Mouse (Mus musculus) layer of hippocampus, adult 8-10 months (tissue): ENCODE measurements around the gene Rbfox1. TPM values are rescaled to one million over a fixed set of nuclear protein-coding genes. Genes with fewer than 3 reads are reported as not detected.

Experiments used
- DNase-seq, 2 experiments: peaks; one replicate each; pipeline ENCODE4 v3.0.0; 2022; ENCODE audit warnings: low spot score in 2 of 2
- total RNA-seq, 4 experiments: library from RNA; stranded (reverse); gene quantifications; 2 replicates each; pipeline ENCODE4 v1.2.4; 2022

Gene Rbfox1
- total RNA-seq, 4 experiments from 2014 or later = 328 to 354 (median 345) TPM

DNA sequence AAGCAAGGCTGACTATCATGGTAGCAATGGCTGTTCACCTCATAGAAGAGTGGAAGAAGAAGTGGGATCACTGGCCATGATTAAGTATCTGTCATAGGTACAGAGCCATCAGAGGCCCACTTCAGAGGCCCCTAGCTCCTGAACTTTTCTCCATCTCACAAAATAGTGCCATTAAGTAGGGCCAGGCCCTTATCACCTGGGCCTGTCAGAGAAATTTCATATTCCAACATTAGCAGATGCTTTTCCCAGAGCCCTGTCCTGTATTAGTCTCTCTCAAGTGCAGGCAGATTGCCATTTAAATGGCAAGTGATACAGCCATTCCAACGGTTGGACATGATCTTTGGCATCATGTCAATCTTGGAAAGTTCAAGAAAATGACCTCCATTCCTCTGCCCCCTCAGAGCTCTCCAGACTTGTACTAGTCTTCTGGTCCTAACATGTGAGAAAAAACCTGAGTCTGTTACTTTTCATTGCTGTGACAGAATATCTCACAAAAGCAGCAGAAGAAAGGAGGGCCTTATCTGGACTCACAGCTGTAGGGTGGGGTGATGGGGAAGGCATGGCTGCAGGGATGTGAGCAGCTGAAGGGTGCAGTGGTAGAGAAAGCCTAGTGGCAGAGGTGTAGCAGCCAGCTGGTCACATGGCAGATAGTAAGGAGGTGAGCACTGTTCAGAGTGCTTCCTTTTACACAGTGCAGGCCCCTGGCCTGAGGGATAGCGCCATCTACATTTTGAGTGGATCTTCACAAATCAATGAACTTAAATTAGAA lies 210.6 kb downstream of the Rbfox1 start:
- no peak for DNase-seq

- no peak for DNase-seq
Observed at GRCm38 (mm10) chr16:6097244-6098040, 212.3 kb downstream of the Rbfox1 start.

GRCm38 (mm10) chr16:6098116-6098515 lies 213.0 kb downstream of the Rbfox1 start:
- DNase-seq = no peak

DNA sequence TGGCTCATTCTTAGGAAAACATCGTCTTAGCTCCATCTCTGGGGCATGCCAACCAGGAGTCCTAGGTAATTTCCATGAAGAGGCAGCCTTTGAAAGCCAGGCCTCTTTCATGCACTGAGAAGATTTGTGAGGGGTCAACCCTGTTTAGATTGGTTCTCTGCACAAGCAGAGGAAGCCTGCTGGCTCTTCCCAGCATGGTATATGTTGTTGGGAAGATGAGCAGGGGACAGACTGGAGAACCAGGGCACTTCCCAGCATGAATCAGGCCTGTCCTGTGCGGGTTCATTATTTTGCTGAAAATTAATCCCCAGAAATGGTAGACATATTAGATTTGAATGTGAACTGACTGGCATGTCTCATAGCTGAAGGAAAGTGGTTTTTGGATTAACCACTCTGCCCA lies 214.4 kb downstream of the Rbfox1 start:
- no peak for DNase-seq

DNA sequence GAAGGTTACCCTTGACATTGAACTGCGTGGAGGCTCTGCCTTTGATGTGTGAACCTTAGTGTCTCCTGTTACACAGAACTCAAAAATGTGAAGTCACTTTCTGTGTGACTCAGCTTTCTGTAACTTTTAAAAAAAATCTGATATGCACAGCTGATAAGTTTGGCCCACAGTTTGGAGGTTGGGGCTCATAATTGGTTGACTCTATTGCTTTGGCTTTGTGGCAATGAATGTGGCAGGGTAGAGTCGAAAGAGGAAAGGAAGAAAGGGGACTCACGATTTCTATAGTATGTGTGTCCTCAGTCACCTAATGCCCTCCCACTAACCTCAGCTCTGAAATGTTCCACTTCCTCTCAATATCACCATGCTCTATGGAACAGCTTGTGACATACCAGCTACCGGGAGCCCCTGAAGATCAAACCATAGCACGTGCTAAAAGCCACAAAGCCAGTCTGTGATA lies 215.3 kb downstream of the Rbfox1 start:
- DNase-seq = no peak

GRCm38 (mm10) chr16:6103713-6104112 lies 218.6 kb downstream of the Rbfox1 start:
- no peak for DNase-seq

GRCm38 (mm10) chr16:6110121-6110520 lies 225.0 kb downstream of the Rbfox1 start:
- no peak for DNase-seq

DNA sequence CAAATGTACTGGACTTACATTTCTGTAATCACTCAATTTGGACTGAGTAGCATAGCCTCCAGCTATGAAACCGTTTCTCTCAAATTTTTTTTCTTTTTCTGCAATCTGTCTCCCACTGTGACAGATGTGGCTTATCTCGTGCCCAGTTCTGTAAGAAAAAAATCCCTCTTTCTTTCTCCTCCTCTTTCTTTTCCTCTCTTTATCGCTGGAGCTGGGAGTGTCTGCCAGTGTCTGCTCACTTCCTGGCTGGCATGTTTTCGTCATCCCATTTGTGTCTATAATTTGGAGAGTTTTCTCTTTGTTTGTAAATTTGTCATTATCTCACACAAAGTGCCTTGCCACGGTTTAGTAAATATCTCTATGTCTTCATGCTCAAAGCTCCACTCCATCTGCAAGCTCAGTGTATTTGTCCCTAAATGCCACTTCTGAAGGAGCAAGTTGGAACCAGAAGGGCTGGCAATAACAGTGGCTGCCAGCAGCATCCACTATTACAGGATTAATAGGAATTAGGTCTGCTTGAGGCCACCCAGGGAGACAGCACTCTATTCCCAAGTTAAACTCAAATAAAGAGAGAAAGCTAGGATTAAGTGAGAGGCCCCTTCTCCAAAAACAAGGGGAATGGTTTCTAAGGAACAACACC lies 228.8 kb downstream of the Rbfox1 start:
- no peak for DNase-seq

DNA sequence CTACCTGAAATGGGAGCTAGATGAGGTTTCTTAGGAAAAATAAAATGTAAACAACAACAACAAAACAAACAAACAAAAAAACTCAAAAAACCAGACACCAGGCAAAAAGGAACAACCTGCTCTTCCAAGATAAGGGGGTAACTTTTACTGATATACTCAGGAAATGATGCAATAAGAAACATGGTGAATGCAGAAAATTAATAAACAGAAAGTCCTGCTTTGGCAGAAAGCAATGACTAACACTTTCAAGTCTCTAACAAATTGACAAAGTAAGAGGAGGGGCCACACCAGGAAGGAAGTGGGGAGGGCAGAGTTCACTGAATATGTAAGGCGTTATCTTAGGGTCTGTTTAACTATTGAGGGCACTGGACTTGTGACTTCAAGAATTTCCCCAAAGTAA lies 234.3 kb downstream of the Rbfox1 start:
- no peak for DNase-seq

DNA sequence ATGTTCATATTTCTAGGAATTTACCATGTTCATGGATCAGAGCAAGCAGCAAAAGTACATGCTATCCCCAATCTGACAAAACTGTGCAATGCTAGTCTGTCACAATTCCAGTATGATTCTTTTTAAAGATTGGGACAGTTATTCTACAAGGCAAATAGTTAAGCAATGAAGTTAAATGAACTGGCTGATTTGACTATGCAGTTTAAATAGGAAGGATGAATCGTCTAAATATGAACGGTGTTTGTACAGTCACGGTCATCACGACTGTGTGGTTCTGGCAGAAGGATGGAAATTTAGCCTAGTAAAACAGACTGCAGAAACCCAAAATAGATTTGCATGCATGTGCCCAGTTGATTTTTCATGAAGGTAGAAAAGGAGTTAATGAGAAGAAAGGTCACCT lies 236.1 kb downstream of the Rbfox1 start:
- DNase-seq = no peak

GRCm38 (mm10) chr16:6122859-6123258 lies 237.7 kb downstream of the Rbfox1 start:
- no peak for DNase-seq

DNA sequence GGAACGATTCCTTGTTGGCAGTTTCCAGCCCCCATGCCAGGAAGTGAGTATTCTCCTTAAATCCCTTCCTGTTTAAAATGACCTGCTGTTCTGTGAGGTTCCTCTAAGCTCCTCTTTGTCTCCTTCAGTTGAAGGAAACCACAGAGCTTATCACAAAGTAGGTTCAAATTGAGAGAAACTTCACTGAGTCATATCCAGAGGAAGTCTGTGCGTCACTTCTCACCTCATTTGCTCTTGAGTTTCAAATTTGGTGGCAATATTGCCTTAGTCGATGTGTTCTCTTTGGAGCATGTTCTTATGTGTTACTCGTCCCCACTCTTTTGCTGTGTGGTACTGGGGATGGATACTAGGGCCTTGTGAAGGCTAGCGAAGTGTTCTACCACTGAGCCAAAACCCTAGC lies 243.2 kb downstream of the Rbfox1 start:
- DNase-seq = no peak

- no peak for DNase-seq
Observed at GRCm38 (mm10) chr16:6135016-6135415, 249.9 kb downstream of the Rbfox1 start.

GRCm38 (mm10) chr16:6139432-6139831 lies 254.3 kb downstream of the Rbfox1 start:
- no peak for DNase-seq

- DNase-seq = peak; percentile 13 to 36
Observed at GRCm38 (mm10) chr16:6147957-6148356, 262.8 kb downstream of the Rbfox1 start.

DNA sequence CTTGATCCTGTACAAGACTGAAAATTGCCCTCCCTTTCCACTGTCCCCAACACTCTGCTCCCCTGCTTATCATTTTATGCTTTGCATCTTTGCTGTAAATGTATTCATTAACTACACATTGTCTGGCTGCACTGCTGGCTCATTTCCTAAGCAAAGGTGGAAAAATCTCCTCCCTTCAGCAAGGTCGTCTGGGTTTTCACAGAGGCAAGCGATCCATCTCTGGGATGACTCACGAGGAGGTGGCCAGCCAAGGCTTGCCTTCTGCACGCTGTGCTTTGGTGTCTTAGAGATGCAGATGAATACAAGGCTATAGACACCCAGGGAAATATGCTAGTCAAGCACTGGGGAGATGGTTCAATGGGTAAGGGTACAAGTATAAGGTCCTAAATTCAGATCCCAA lies 264.2 kb downstream of the Rbfox1 start:
- DNase-seq = no peak

- DNase-seq = no peak
Observed at GRCm38 (mm10) chr16:6155556-6155955, 270.4 kb downstream of the Rbfox1 start.

- no peak for DNase-seq
Observed at GRCm38 (mm10) chr16:6164476-6164875, 279.3 kb downstream of the Rbfox1 start.

DNA sequence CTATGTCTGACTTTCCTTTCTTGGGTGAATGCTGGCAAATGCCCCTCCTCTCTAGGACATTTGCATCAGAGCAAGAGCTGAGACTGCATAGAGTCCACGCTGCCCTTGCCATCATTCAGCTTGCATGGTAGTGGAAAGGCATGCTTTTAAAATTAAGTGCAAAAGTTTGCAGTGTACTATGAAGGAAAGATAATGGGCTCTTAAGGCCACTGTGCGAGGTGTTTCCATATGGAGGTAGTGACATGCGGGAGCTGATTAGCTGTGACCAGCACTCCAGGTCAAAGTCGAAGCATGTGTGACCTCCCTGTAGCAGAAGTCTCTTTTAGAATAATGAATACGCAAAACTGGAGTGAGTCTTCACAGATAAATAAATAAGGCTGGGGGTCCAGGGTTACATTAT lies 284.2 kb downstream of the Rbfox1 start:
- DNase-seq = no peak

GRCm38 (mm10) chr16:6180819-6181218 lies 295.7 kb downstream of the Rbfox1 start:
- DNase-seq = no peak

GRCm38 (mm10) chr16:6182329-6182728 lies 297.2 kb downstream of the Rbfox1 start:
- no peak for DNase-seq

- DNase-seq = no peak
Observed at GRCm38 (mm10) chr16:6192358-6192757, 307.2 kb downstream of the Rbfox1 start.
